Mouse (Mus musculus) left cerebral cortex, postnatal 10 days (tissue): Measurements from ENCODE around the gene Faim. TPM values are rescaled to one million over a fixed set of nuclear protein-coding genes. Genes with fewer than 3 reads are reported as not detected.

ENCODE experiments used
- DNase-seq, 2 experiments: peaks; one replicate each; pipeline ENCODE4 v3.0.0; 2021 to 2022; ENCODE audit warnings: low spot score in 2 of 2, mixed read lengths in 1 of 2; ENCODE audit errors: extremely low spot score in 1 of 2
- intact Hi-C: fragments of 180-260 bp; cut with DNase I; formaldehyde crosslinking; loops from one replicate; pipeline ENCODE4 v1.15.1; 2025
- total RNA-seq, 2 experiments: library from RNA; stranded (reverse); gene quantifications; 2 replicates each; pipeline ENCODE4 v1.2.3; 2021

Faim gene
- total RNA-seq, 2 experiments from 2014 or later = 34.1 to 34.3 TPM

DNA sequence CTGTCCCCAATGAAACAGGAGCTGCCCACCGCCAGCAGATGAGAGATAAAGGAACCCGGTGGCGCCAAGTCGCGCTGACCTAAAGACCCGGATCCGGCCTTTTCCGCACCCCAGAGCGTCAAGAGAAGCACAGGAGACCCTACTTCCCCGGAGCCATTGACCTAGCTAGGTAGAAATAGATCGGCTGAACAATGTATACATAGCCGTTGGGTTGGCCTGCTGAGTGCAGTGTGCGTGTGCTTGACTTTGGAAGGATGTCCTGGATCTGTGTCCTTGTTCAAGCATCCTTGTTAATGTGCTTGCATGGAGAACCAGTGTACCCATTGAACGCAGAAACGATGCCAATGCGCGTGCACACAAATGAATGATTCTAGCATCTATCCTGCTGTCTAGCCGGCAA lies 22.5 kb upstream of the Faim start:
- intact Hi-C loops = no loop called here
- DNase-seq = peak in 1 of 2 experiments; percentile 33

GRCm38 (mm10) chr9:98965084-98965483 lies 21.1 kb upstream of the Faim start:
- peak in 1 of 2 experiments; percentile 73 for DNase-seq

DNA sequence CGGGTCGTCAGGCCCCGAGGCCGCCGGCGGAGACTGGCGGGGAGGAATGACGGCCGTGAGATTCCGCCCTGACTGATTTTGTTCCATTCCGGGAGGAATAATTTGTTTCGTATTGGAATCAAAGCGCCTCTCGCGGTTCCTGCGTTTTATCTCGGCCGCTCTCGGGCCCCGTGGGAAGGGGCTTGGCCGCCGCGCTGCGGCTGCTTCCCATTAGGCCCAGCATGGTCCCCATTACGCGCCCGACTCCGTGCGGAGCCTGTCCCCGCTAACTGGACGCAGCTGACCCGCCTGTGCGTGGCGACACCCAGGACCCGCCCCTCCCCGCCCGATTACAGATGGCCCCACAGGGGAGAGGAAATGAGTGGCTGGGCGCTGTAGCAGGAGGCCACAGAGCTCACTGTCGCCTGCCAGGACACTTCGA lies 13.1 kb upstream of the Faim start:
- DNase-seq = peak in 1 of 2 experiments; percentile 57
- intact Hi-C loops = no loop called here

More at GRCm38 (mm10) chr9:98965084-98965483, 21.1 kb upstream of the Faim start:
- intact Hi-C loops = no loop called here

DNA sequence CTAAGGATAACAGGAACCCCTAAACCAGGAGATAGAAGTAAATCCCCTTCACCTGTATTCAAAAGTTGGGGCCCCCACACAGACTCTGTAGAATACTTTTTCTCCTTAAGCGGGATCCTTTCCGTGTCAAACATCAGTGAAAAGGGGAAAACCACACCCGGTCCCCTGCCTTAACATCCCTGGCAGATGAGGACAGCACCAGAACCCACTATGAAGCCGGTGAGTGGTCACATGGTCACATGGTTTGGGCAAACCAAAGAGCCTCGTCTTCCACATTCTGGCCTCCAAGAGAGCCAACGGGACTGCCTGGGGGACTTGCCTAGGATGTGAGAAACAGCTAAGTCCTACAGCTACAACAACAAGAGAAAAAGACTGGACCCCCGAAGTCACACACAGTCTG lies 12.6 kb upstream of the Faim start:
- intact Hi-C loops = no loop called here
- no peak for DNase-seq

GRCm38 (mm10) chr9:98974898-98975297 lies 11.3 kb upstream of the Faim start:
- DNase-seq = no peak
- intact Hi-C loops = loop anchor here (5.0 kb wide), 1 partner anchor 402 kb away; no protein-coding TSS in a partner anchor

GRCm38 (mm10) chr9:98976081-98976480 lies 10.1 kb upstream of the Faim start:
- intact Hi-C loops = loop anchor here (5.0 kb wide), 1 partner anchor 401 kb away; no protein-coding TSS in a partner anchor
- no peak for DNase-seq

DNA sequence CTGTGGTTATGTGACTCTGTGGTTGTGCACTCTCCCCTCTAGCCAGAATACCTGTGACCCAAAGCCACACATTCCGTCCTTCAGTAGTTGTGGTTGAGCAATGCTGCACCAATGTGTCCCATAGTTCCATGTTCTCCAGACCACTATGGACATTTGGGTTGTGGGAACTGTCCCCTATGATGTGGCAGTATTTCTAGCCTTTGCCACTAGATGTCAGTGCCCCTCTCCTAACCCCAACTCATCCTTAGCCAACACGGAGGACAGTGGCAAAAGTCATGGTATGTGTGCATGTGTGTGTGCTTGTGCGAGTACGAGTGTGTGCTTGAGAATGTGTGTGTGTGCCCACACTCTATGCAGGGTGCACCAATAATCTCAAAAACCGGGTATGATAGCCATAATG lies 9.7 kb upstream of the Faim start:
- intact Hi-C loops = loop anchor here (5.0 kb wide), 1 partner anchor 401 kb away; no protein-coding TSS in a partner anchor
- no peak for DNase-seq

DNA sequence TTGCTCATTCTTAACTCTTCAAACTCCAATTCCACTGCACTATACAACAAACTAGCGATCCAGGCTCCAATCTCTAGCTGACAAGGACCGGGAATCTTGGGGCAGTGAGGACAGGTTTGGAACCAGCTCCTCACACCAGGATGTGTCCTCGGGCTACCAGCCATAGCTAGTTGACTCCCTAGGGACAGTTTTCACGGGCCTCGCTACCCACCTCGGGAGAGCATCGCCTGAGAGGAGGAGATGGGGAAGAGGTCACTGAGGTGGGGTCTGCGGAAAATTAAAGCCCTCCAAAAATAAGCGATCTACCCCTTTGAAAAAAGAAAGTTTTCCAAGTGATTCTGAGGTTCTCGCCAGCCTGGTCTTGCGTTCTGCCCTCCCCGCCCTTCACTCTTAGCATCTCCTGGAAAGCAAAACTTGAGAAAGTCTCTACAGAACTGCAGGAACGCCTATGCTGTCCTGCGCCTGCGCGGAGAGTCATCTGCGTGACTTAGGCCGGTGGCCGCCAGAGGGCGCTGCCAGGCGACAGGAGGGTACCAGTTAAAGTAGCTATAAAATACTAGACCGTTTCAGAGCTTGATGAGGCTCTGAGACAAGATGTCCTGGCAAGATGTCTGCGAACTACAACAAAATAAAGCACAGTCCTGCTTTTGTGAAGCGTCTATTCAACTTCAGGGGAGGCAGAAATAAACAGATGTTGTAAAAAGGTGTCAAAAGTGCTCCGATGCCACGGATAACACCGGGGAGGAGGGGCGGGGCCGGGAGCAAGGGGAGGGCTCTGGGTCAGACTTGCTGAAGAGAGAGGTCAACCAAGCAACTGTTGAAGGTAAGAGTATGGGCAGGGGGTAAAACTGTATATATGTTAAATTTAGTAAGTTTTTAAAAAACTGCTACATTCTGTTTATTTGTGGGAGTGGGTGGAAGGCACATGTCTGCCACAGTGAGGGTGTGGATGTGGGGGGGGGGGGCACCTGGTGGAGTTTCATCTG lies 6.4 kb upstream of the Faim start:
- intact Hi-C loops = loop anchor here (5.0 to 10.0 kb wide), 2 partner anchors 398 to 475 kb away; partner anchors contain the start of gene Nme9
- peak; percentile 78 to 90 for DNase-seq

GRCm38 (mm10) chr9:98986476-98987096 lies 413 bp downstream of the Faim start:
- intact Hi-C loops = loop anchor here (10.0 kb wide), 1 partner anchor 468 kb away; the partner anchor contains the start of gene Nme9
- no peak for DNase-seq

GRCm38 (mm10) chr9:98987131-98987530 lies 958 bp downstream of the Faim start:
- DNase-seq = no peak
- intact Hi-C loops = loop anchor here (10.0 kb wide), 1 partner anchor 468 kb away; the partner anchor contains the start of gene Nme9

DNA sequence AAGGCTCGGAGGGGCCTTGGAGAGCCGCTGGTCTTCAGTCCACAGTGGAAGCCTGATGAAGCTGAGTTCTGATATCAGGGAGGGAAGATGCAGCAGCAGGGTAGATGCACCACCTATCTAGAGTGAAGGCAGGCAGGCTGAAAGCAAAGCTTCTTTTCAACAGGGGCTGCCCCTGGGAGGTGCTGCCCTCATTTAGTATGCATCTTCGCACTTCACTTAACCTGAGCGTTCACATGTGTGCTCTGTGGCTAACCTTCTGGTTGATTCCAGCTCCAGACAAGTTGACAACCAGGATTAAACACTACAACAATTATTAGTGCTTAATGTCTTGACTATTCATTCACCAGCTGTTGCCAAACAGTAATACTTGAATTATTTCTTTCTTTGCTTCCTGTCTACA lies 7.9 kb downstream of the Faim start:
- intact Hi-C loops = no loop called here
- DNase-seq = no peak

- intact Hi-C loops = no loop called here
- peak in 1 of 2 experiments; percentile 17 for DNase-seq
These were observed 13.7 kb downstream of the Faim start for GRCm38 (mm10) chr9:98999881-99000339.

DNA sequence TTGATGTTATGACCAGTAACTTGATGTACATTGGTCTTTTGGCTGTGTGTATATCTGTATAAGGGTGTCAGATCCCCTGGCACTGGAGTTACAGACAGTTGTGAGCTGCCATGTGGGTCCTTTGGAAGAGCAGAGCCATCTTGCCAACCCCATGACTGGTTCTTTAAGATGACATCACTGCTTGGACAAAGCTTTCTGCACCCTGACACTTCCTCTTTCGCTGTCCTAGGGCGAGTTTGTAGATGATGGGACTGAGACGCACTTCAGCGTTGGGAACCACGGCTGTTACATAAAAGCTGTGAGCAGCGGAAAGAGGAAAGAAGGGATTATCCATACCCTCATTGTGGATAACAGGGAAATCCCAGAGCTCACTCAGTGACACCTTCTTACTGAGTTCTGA lies 15.2 kb downstream of the Faim start:
- intact Hi-C loops = no loop called here
- DNase-seq = no peak

DNA sequence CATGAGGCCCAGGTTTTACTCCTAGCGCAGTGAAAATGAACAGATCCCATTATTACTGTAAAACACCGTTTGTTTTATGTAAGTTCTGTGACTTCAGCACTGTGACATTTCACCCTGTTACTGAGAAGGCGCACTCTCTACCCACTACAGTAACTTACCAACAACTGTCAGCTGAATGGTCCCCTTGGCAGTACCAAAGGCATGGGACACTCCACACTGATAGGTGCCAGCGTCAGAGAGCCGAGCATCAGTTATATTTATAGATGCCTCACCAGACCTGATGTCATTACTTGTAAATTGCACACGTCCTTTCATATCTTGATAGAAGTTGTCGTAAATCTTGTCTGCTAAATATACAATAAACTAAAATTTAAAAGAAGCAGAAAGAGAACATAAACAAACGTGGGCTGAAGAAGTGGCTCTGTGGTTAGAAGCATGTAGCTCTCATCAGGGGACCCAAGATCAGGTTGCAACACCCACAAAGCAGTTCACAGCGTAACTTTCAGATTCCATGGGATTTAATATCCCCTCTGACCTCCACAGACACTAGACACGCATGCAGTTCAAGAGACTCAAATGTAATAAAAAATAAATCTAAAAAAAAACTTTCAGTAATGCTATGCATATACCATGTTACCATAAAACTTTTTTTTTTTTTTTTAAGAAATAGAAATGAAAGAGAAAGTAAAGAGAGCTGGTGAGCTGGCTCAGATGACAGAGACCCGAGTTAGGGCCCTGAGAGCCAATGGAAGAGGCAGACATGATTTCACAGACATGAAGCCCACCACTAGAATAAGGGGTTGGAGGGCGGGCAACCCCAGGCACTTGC lies 23.1 kb downstream of the Faim start:
- intact Hi-C loops = no loop called here
- DNase-seq = no peak

- DNase-seq = no peak
- intact Hi-C loops = no loop called here
These were observed 23.7 kb downstream of the Faim start for GRCm38 (mm10) chr9:99009898-99010199.

GRCm38 (mm10) chr9:99016301-99016700 lies 30.1 kb downstream of the Faim start:
- intact Hi-C loops = no loop called here
- no peak for DNase-seq

DNA sequence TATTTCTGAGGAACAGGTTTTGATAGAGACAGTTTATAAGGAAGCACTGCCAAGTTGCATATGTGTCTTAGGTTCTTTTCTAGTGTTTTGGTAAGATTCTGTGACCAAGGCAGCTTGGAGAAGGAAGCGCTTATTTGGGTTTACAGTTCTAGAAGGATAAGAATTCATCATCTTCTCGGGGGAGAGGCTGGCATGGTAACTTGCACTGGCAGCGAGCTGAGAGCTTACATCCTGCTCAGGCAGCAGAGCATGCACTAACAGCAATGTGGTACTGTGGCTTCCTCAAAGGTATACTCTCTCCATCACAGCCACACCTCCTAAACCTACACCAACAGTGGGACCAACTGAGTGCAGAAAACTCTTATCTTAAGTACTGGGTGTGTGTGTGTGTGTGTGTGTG lies 30.6 kb downstream of the Faim start:
- peak in 1 of 2 experiments; percentile 22 for DNase-seq
- intact Hi-C loops = no loop called here

DNA sequence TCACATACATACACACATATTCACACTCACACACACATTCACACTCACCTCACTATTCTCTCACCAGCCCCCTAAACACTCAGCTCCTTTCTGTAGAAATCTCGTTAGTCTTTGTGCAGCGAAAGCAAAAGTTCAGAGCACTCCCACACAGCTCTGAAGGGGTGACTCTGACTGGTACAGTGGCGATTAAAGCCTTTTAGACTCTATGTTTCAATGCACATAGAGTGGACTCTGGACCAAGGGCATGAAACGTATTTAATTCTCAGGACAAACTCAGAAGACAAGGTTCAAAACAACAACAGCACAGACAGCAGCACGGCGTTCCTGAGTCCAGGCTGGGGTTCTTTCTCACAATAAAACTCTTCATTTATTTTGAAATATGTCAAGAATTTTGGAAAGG lies 31.5 kb downstream of the Faim start:
- intact Hi-C loops = no loop called here
- DNase-seq = no peak

GRCm38 (mm10) chr9:99021166-99021565 lies 35.0 kb downstream of the Faim start:
- intact Hi-C loops = no loop called here
- peak in 1 of 2 experiments; percentile 48 for DNase-seq
